12 mouse cellular contexts compared by ENCODE assay signal in the genomic region with DNA sequence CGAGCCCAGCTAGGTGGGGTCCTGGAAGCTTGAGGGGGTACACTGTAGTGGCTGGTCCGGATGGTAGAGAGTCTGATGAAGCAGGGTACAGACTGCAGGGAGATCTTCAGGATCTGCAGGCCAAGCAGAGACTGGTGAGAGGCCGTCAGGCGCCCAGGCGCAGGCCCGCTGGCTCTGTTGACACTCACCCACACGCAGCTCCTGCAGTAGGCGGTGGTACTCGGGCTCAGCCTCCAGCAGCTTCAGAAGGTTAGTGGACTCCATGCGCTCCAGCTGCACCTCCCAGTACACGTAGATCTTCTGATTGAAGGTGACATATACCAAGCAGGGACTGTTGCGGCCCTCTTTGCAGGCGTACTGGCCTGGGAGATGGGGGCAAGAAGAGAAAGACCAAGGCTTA. TPM values are rescaled to one million over a fixed set of nuclear protein-coding genes. Genes with fewer than 3 reads are reported as not detected.
"Had no signal": no experiment of that assay in that cellular context is flagged by ENCODE, and none has a peak within 500 bp of the region (broad histone marks: within the 10 kb centered on the region; RNA-seq: fewer than 3 reads in every experiment).

No protein-coding gene starts in this region.

- H3K4me3 ChIP-seq: limb, embryonic 13.5 days; liver, embryonic 15.5 days; midbrain, embryonic 12.5 days; neural tube, embryonic 13.5 days had no signal

- H3K9me3 ChIP-seq: limb, embryonic 13.5 days; liver, embryonic 15.5 days; midbrain, embryonic 12.5 days; neural tube, embryonic 13.5 days had no signal

- H3K4me1 ChIP-seq: limb, embryonic 13.5 days; liver, embryonic 15.5 days; midbrain, embryonic 12.5 days; neural tube, embryonic 13.5 days had no signal

- DNase-seq: kidney, adult 11 months; layer of hippocampus, adult 9-11 months; lung, postnatal 10 days had no signal

- H3K27me3 ChIP-seq: limb, embryonic 13.5 days; liver, embryonic 15.5 days; midbrain, embryonic 12.5 days; neural tube, embryonic 13.5 days had no signal

- H3K9ac ChIP-seq: limb, embryonic 13.5 days; liver, embryonic 15.5 days; lung, embryonic 14.5 days; midbrain, embryonic 12.5 days; neural tube, embryonic 13.5 days had no signal

- H3K27ac ChIP-seq: kidney, postnatal 0 days; limb, embryonic 13.5 days; liver, embryonic 15.5 days; midbrain, embryonic 12.5 days; neural tube, embryonic 13.5 days had no signal

- H3K4me2 ChIP-seq: limb, embryonic 13.5 days; liver, embryonic 15.5 days; lung, embryonic 14.5 days; midbrain, embryonic 12.5 days; neural tube, embryonic 13.5 days had no signal

RNA-seq across cellular contexts. Expression of gene Nrip2, which starts 11.2 kb away (rescaled TPM):
- polyA plus RNA-seq: liver, adult 2 months had no signal

RNA-seq across cellular contexts. Expression of gene Gm44596, which starts 35.0 kb away (rescaled TPM):
- polyA plus RNA-seq: kidney, postnatal 0 days; limb, embryonic 13.5 days; liver, adult 2 months; liver, embryonic 15.5 days; lung, embryonic 14.5 days; midbrain, embryonic 12.5 days; neural tube, embryonic 13.5 days; small intestine, adult 2 months; stomach, embryonic 16.5 days had no signal

RNA-seq across cellular contexts. Expression of gene Tex52, which starts 35.0 kb away (rescaled TPM):
- polyA plus RNA-seq: kidney, postnatal 0 days; liver, adult 2 months; small intestine, adult 2 months had no signal
